In genomic region chr8:18158619-18159018, GRCm38 (mm10) we compare ENCODE assay signal across 18 mouse cellular contexts.
DNase-seq lines count a peak whose midpoint lies in the region; ATAC-seq lines count a peak whose summit lies in the region.
"Had no signal": no experiment of that assay in that cellular context is flagged by ENCODE, and none has a peak within 500 bp of the region (broad histone marks: within the 10 kb centered on the region; RNA-seq: fewer than 3 reads in every experiment).

No protein-coding gene starts in this region.

- no peaks in the 10 kb centered on the region for H3K36me3 ChIP-seq in liver, embryonic 11.5 days (ENCODE audit: control insufficient read depth, insufficient read depth, low read length)
- no peaks in the 10 kb centered on the region for H3K36me3 ChIP-seq in forebrain, embryonic 15.5 days
- H3K36me3 ChIP-seq in liver, embryonic 16.5 days (ENCODE audit: control insufficient read depth, insufficient read depth) = no peaks in the 10 kb centered on the region
- H3K36me3 ChIP-seq in heart, embryonic 10.5 days = no peaks in the 10 kb centered on the region
- H3K36me3 ChIP-seq: neural tube, embryonic 13.5 days had no signal

- ATAC-seq in liver, embryonic 11.5 days (replicated peaks; ENCODE audit: low FRiP score) = no peak
- ATAC-seq in forebrain, embryonic 15.5 days (replicated peaks) = 0 out of 2 replicates have a peak, but pooled peaks have one; percentile 32
- peak; percentile 45; the same call in 1 of the 2 replicates for ATAC-seq in liver, embryonic 16.5 days (ENCODE audit: low read depth)
- ATAC-seq: CD4-positive, CD25-positive, alpha-beta regulatory T cell, adult 4 months had no signal

- peak; percentile 2 for DNase-seq in liver
- DNase-seq in liver, embryonic 11.5 days (ENCODE audit: low spot score) = no peak
- DNase-seq in right cerebral cortex, postnatal 4 days = no peak
- no peak for DNase-seq in heart, embryonic 10.5 days (ENCODE audit: low spot score)
- DNase-seq in frontal cortex, postnatal 14 days (ENCODE audit: low spot score in 2 of 2) = no peak
- DNase-seq: adrenal gland, adult 2 months; cerebellum, adult 8-10 months; heart, adult 2 months; heart, postnatal 14 days; kidney, adult 11 months; kidney, postnatal 14 days; lung, postnatal 14 days had no signal

- no peaks in the 10 kb centered on the region for H3K27me3 ChIP-seq in liver, embryonic 11.5 days (replicated peaks; ENCODE audit: control insufficient read depth, insufficient read depth, low read length)
- H3K27me3 ChIP-seq in forebrain, embryonic 15.5 days = no peaks in the 10 kb centered on the region
- H3K27me3 ChIP-seq in liver, embryonic 16.5 days (ENCODE audit: control insufficient read depth, insufficient read depth, low read depth, low read length) = no peaks in the 10 kb centered on the region
- no peaks in the 10 kb centered on the region for H3K27me3 ChIP-seq in heart, embryonic 10.5 days (ENCODE audit: insufficient read depth, poor library complexity, severe bottlenecking)
- H3K27me3 ChIP-seq: neural tube, embryonic 13.5 days had no signal

- no peaks in the 10 kb centered on the region for H3K9me3 ChIP-seq in liver, embryonic 11.5 days (ENCODE audit: control insufficient read depth, low read length)
- no peaks in the 10 kb centered on the region for H3K9me3 ChIP-seq in forebrain, embryonic 15.5 days
- no peaks in the 10 kb centered on the region for H3K9me3 ChIP-seq in liver, embryonic 16.5 days (replicated peaks; ENCODE audit: control insufficient read depth, low read length)
- H3K9me3 ChIP-seq in heart, embryonic 10.5 days = no peaks in the 10 kb centered on the region
- H3K9me3 ChIP-seq: neural tube, embryonic 13.5 days had no signal

- H3K4me2 ChIP-seq in liver, embryonic 11.5 days = no peak overlapping the region
- H3K4me2 ChIP-seq in forebrain, embryonic 15.5 days (replicated peaks) = no peak overlapping the region
- H3K4me2 ChIP-seq in liver, embryonic 16.5 days (ENCODE audit: low read depth, low read length) = peak overlapping the region; percentile 13; the same call in 1 of the 2 replicates
- H3K4me2 ChIP-seq: neural tube, embryonic 13.5 days had no signal

- no peak overlapping the region for H3K4me3 ChIP-seq in liver, embryonic 11.5 days (ENCODE audit: low read depth, low read length)
- H3K4me3 ChIP-seq in forebrain, embryonic 15.5 days = no peak overlapping the region
- no peak overlapping the region for H3K4me3 ChIP-seq in liver, embryonic 16.5 days (ENCODE audit: low read depth, low read length)
- H3K4me3 ChIP-seq in heart, embryonic 10.5 days = no peak overlapping the region
- H3K4me3 ChIP-seq: erythroblast, embryonic 14.5 days; heart, adult 2 months; neural tube, embryonic 13.5 days had no signal

- no peaks in the 10 kb centered on the region for H3K4me1 ChIP-seq in liver, embryonic 11.5 days (replicated peaks; ENCODE audit: control insufficient read depth, insufficient read depth, low read length)
- H3K4me1 ChIP-seq in forebrain, embryonic 15.5 days = peaks cover 6% of the 10 kb centered on the region; the same call in 1 of the 2 replicates
- no peaks in the 10 kb centered on the region for H3K4me1 ChIP-seq in liver, embryonic 16.5 days (ENCODE audit: control insufficient read depth, low read depth, low read length)
- no peaks in the 10 kb centered on the region for H3K4me1 ChIP-seq in heart, embryonic 10.5 days

- WGBS in liver, embryonic 11.5 days = 71% methylated on average over 6 of the region's 6 CpGs
- 26% methylated on average over 6 of the region's 6 CpGs for WGBS in forebrain, embryonic 15.5 days
- WGBS in liver, embryonic 16.5 days (ENCODE audit: insufficient replicate concordance) = 57% methylated on average over 6 of the region's 6 CpGs
- 81% methylated on average over 6 of the region's 6 CpGs for WGBS in heart, embryonic 10.5 days

- no peak overlapping the region for H3K9ac ChIP-seq in liver, embryonic 11.5 days (ENCODE audit: low read depth, low read length)
- H3K9ac ChIP-seq in forebrain, embryonic 15.5 days (replicated peaks) = no peak overlapping the region
- H3K9ac ChIP-seq in liver, embryonic 16.5 days (ENCODE audit: low read depth, low read length) = no peak overlapping the region
- H3K9ac ChIP-seq: liver, embryonic 14.5 days; neural tube, embryonic 13.5 days had no signal

- H3K27ac ChIP-seq in liver, embryonic 11.5 days (ENCODE audit: low read depth, low read length) = no peak overlapping the region
- no peak overlapping the region for H3K27ac ChIP-seq in forebrain, embryonic 15.5 days (replicated peaks)
- H3K27ac ChIP-seq in liver, embryonic 16.5 days (ENCODE audit: low read length) = no peak overlapping the region
- no peak overlapping the region for H3K27ac ChIP-seq in heart, embryonic 10.5 days
- H3K27ac ChIP-seq: heart, adult 2 months; liver, embryonic 14.5 days; neural tube, embryonic 13.5 days had no signal
